Mouse (Mus musculus) myocyte (in vitro differentiated cells): ENCODE measurements around the gene Ifitm5. TPM values are rescaled to one million over a fixed set of nuclear protein-coding genes. Genes with fewer than 3 reads are reported as not detected.

Experiments used
- H3K27me3 ChIP-seq: one replicate; pipeline ENCODE4 v1.6.1; 2011; ENCODE audit not compliant: control insufficient read depth, insufficient read depth, insufficient read length
- H3K36me3 ChIP-seq: one replicate; pipeline ENCODE4 v1.6.1; 2011; ENCODE audit not compliant: control insufficient read depth, insufficient read depth
- H3K4me2 ChIP-seq: one replicate; pipeline ENCODE4 v1.6.1; 2011; ENCODE audit warnings: low read depth, control low read depth
- H3K4me3 ChIP-seq: one replicate; pipeline ENCODE4 v1.5.1; 2011; ENCODE audit warnings: mild to moderate bottlenecking, control low read depth, moderate library complexity
- H3K79me2 ChIP-seq: one replicate; pipeline ENCODE4 v1.6.1; 2011; ENCODE audit not compliant: control insufficient read depth, insufficient read depth
- H3ac ChIP-seq: one replicate; pipeline ENCODE4 v1.6.1; 2011; ENCODE audit not compliant: control insufficient read depth, insufficient read length
- CEBPB ChIP-seq: IDR thresholded peaks from 2 replicates; pipeline ENCODE4 v1.6.1; 2011; ENCODE audit warnings: mild to moderate bottlenecking, moderate library complexity; ENCODE audit not compliant: poor library complexity, insufficient read depth, severe bottlenecking
- E2F4 ChIP-seq: IDR thresholded peaks from one replicate; pipeline ENCODE4 v1.6.1; 2011; ENCODE audit warnings: mild to moderate bottlenecking, control low read depth, moderate library complexity; ENCODE audit not compliant: insufficient read depth
- MAX ChIP-seq: IDR thresholded peaks from one replicate; pipeline ENCODE4 v1.6.1; 2011; ENCODE audit warnings: low read depth, mild to moderate bottlenecking, control low read depth
- MYOD1 ChIP-seq, 3 experiments: IDR thresholded peaks; one replicate each; pipeline ENCODE4 v1.6.1; 2011; ENCODE audit warnings: control low read depth in 2 of 3, low read depth in 2 of 3, mild to moderate bottlenecking in 2 of 3, moderate library complexity in 1 of 3; ENCODE audit not compliant: insufficient read length in 2 of 3, control insufficient read depth in 1 of 3
- MYOG ChIP-seq, 3 experiments: IDR thresholded peaks; one replicate each; pipeline ENCODE4 v1.6.1; 2011; ENCODE audit warnings: control low read depth in 2 of 3, low read depth in 2 of 3, mild to moderate bottlenecking in 2 of 3; ENCODE audit not compliant: insufficient read length in 2 of 3, control insufficient read depth in 1 of 3, insufficient read depth in 1 of 3
- POLR2A ChIP-seq: IDR thresholded peaks from one replicate; pipeline ENCODE4 v1.6.1; 2011; ENCODE audit warnings: low read depth, mild to moderate bottlenecking, control low read depth, moderate library complexity; ENCODE audit not compliant: insufficient read length
- POLR2AphosphoS2 ChIP-seq: IDR thresholded peaks from one replicate; pipeline ENCODE4 v1.6.1; 2011; ENCODE audit warnings: low read depth, control low read depth; ENCODE audit not compliant: insufficient read length
- REST ChIP-seq: IDR thresholded peaks from one replicate; pipeline ENCODE4 v1.6.1; 2011; ENCODE audit warnings: mild to moderate bottlenecking, control low read depth, moderate library complexity; ENCODE audit not compliant: insufficient read depth, insufficient read length
- SRF ChIP-seq: IDR thresholded peaks from one replicate; pipeline ENCODE4 v1.6.1; 2011; ENCODE audit warnings: low read depth; ENCODE audit not compliant: control insufficient read depth, insufficient read length
- TCF12 ChIP-seq: IDR thresholded peaks from one replicate; pipeline ENCODE4 v1.6.1; 2011; ENCODE audit warnings: mild to moderate bottlenecking, control low read depth; ENCODE audit not compliant: poor library complexity, insufficient read depth, severe bottlenecking
- TCF3 ChIP-seq: IDR thresholded peaks from one replicate; pipeline ENCODE4 v1.6.1; 2011; ENCODE audit warnings: low read depth, control low read depth; ENCODE audit not compliant: insufficient read length
- USF1 ChIP-seq: IDR thresholded peaks from one replicate; pipeline ENCODE4 v1.6.1; 2011; ENCODE audit warnings: low read depth, mild to moderate bottlenecking, control low read depth, moderate library complexity
- polyA plus RNA-seq: library from polyadenylated mRNA; unstranded; fragments of >200 nt; fragmentation: generic; extraction: Trizol; gene quantifications from one replicate; pipeline ENCODE4 v1.2.1, GENCODE M21; 2012; ENCODE audit warnings: missing spikeins

The Ifitm5 gene
- polyA plus RNA-seq, 1 experiment: 0.47 TPM

DNA sequence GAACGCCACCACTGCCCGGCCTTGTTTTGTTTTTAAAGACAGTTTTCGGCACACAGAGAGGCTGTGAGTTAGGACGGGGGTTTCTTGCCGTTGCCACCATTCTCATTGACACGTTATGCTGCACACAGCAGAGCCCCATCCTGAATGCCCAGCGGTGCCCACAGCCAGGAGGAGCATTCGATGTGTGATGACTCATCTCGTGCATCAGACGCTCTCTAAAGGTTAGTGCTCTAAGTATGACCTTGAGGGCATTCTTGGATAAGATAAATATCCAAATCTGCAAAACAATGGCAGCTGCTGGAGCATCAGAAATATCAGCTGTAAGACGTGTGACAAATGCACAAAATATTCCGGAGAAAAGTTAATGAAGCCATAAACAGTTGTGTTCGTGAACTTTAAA is 43.0 kb downstream of the Ifitm5 start:
- TF ChIP-seq TCF12 (no peak), CEBPB (no peak), MYOG (IDR thresholded peaks at IDR 0.05; ENCODE audit: control insufficient read depth in 1 of 3, insufficient read depth in 1 of 3, insufficient read length in 2 of 3, low read depth in 2 of 3) (no peak), E2F4 (no peak), MAX (no peak), USF1 (no peak), SRF (no peak), MYOD1 (IDR thresholded peaks at IDR 0.05; ENCODE audit: control insufficient read depth in 1 of 3, insufficient read length in 2 of 3, low read depth in 2 of 3) (no peak), REST (no peak), POLR2A (no peak), POLR2AphosphoS2 (no peak), TCF3 (no peak)
- no peak overlapping the region for H3K4me2 ChIP-seq
- H3K36me3 ChIP-seq: no peaks in the 10 kb centered on the region
- no peaks in the 10 kb centered on the region for H3K27me3 ChIP-seq
- H3K79me2 ChIP-seq: no peaks in the 10 kb centered on the region
- H3ac ChIP-seq: no peak overlapping the region
- H3K4me3 ChIP-seq: no peak overlapping the region

DNA sequence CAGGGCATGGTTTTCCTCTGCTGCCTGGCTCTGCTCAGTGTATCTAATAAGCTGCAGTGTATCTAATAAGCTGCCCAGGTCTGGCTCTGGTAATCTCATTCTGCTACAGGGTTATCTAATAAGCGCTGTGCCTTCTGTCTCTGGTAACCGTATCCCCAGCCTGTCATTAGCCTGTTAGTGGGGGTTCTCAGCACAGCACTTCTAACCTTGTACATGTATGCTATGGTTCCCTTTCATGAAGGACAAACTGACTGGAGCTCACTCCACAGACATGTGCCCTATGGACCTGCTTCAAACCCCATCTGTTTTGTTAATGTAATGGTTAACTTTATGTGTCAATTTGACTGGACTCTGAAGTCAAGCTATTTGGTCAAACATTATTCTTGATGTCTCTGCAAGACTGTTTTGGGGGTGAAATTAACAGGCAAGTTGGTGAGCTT is 44.4 kb downstream of the Ifitm5 start:
- TF ChIP-seq REST: no peak
- no peak for TF ChIP-seq SRF
- no peak for TF ChIP-seq MYOD1 (IDR thresholded peaks at IDR 0.05; ENCODE audit: control insufficient read depth in 1 of 3, insufficient read length in 2 of 3, low read depth in 2 of 3)

GRCm38 (mm10) chr7:140903212-140903611 is 46.9 kb downstream of the Ifitm5 start:
- no peak overlapping the region for H3ac ChIP-seq
- no peak overlapping the region for H3K4me2 ChIP-seq
- H3K27me3 ChIP-seq: no peaks in the 10 kb centered on the region
- H3K79me2 ChIP-seq: no peaks in the 10 kb centered on the region
- TF ChIP-seq TCF12 (no peak), MAX (no peak), MYOG (IDR thresholded peaks at IDR 0.05; ENCODE audit: control insufficient read depth in 1 of 3, insufficient read depth in 1 of 3, insufficient read length in 2 of 3, low read depth in 2 of 3) (no peak), POLR2AphosphoS2 (no peak), POLR2A (no peak), SRF (no peak), USF1 (no peak), CEBPB (no peak), REST (no peak), E2F4 (no peak), MYOD1 (IDR thresholded peaks at IDR 0.05; ENCODE audit: control insufficient read depth in 1 of 3, insufficient read length in 2 of 3, low read depth in 2 of 3) (no peak), TCF3 (no peak)
- H3K4me3 ChIP-seq: no peak overlapping the region
- peaks cover 7% of the 10 kb centered on the region for H3K36me3 ChIP-seq

More for the DNA sequence above, 44.4 kb downstream of the Ifitm5 start:
- no peaks in the 10 kb centered on the region for H3K36me3 ChIP-seq
- H3ac ChIP-seq: no peak overlapping the region
- H3K4me2 ChIP-seq: no peak overlapping the region
- H3K79me2 ChIP-seq: no peaks in the 10 kb centered on the region
- no peaks in the 10 kb centered on the region for H3K27me3 ChIP-seq
- H3K4me3 ChIP-seq: no peak overlapping the region

DNA sequence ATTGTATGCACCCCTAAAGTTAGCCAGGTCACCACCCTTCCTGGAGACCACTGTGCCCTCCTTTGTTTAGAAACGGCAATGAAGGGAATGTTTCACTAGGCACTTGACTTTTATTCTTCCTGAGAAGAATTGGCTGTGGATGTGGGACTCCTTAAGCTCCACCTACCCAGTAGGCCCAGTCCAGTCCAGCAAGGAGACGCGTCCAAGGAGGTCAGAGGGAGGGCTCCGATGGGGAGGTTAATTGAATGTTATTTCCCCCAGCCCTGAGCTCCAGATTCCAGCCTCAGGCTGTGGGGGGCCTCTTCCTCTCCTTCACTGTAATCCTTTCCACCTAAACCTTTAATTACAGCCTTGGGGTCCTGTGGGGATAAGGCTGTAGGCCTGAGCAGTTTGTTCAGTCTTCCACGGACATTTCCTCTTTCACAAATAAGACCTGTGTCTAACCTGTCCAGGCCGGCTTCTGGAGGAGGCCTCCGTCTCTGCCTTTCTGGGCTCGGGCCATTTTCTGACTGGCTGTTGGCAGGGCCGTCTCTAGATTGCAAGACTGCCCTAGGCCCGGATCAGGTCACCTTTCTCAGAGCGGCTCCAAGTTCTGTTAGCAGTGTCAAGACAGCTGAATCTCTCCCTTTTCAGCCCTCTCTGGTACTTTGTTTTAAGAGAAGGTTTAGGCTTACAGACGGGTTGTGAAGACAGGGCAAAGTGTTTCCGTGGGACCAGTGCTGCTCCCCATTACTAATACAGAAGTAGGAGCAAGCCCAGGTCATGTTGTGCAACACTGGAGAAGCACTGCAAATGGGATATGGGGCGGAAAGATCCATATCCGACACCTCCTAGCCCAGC is 47.8 kb downstream of the Ifitm5 start:
- TF ChIP-seq POLR2A (no peak), SRF (no peak), TCF3 (no peak), MYOD1 (IDR thresholded peaks at IDR 0.05; ENCODE audit: control insufficient read depth in 1 of 3, insufficient read length in 2 of 3, low read depth in 2 of 3) (no peak), MYOG (IDR thresholded peaks at IDR 0.05; ENCODE audit: control insufficient read depth in 1 of 3, insufficient read depth in 1 of 3, insufficient read length in 2 of 3, low read depth in 2 of 3) (no peak), POLR2AphosphoS2 (no peak), MAX (no peak), TCF12 (no peak), E2F4 (no peak), REST (no peak), CEBPB (no peak), USF1 (no peak)
- Histone ChIP-seq H3K4me2 (no peak overlapping the region), H3K4me3 (no peak overlapping the region), H3K36me3 (peaks cover 7% of the 10 kb centered on the region), H3K27me3 (no peaks in the 10 kb centered on the region), H3K79me2 (no peaks in the 10 kb centered on the region), H3ac (no peak overlapping the region)
